Mouse (Mus musculus) heart, postnatal 10 days (tissue): ENCODE measurements around the gene Hcst. TPM values are rescaled to one million over a fixed set of nuclear protein-coding genes. Genes with fewer than 3 reads are reported as not detected.
A peak's percentile ranks its signal among the peaks of the same experiment; 100 is the strongest.

ENCODE experiments used
- DNase-seq, 2 experiments: peaks; one replicate each; pipeline ENCODE4 v3.0.0; 2021
- intact Hi-C: fragments of 180-260 bp; cut with DNase I; formaldehyde crosslinking; loops from one replicate; pipeline ENCODE4 v1.15.1; 2025
- total RNA-seq, 2 experiments: library from RNA; stranded (reverse); gene quantifications; 2 replicates each; pipeline ENCODE4 v1.2.3; 2021

The Hcst gene
- total RNA-seq, 2 experiments from 2014 or later = 0.92 to 1.8 TPM

DNA sequence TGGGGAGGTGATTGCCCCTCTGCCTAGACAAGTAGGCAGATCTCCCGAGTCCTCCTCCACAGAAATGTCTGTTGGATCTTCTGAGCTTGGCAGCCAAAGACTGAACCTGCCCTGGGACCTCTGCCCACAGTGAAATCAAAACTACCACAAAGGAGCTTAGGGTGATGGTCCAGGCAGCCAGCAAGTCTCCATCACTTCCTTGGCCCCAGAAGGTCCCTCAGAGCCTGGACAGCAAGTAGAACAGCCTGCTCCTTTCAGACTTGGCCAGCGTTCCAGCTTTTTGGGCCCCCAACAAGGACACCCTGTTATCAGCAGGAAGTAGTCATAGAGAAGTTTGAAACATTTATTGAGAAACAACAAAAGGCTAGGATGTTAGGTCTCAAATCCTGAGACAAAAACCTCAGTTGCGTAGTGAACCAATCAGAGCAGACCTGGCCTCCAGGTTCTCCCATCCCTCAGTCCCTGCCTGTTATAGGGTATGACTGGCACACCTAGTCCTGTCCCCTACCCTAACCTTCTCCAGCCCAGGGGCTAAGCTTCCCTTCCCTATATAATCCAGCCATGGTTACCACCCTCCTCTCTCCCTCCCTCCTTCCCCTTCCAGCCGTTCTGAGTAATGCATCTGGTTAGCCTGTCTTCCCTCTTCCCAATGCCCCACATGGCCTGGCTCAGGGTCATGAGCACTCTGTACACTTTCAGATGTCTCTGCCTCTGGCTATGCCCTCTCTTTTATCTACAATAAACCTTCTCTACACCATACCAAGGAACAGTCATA lies 26.7 kb downstream of the Hcst start:
- intact Hi-C loops = no loop called here
- DNase-seq = no peak

- intact Hi-C loops = no loop called here
- no peak for DNase-seq
These were observed 35.5 kb downstream of the Hcst start for GRCm38 (mm10) chr7:30384106-30384505.

GRCm38 (mm10) chr7:30380061-30380460 lies 39.6 kb downstream of the Hcst start:
- intact Hi-C loops = no loop called here
- DNase-seq = no peak

- DNase-seq = peak; percentile 94
- intact Hi-C loops = loop anchor here (1.0 to 5.0 kb wide), 4 partner anchors 59 to 239 kb away; partner anchors contain the start of genes Hspb6, Prodh2, Proser3 and Upk1a
These were observed 46.1 kb downstream of the Hcst start for GRCm38 (mm10) chr7:30373501-30373962.

Other genes with a start within 250 kb of the Hcst start
- 1,000 to 10,000 TPM; 1,192 to 1,277 TPM for gene Cox7a1, start 235.7 kb downstream of the Hcst start, total RNA-seq
- 100 to 1,000 TPM; 303 to 326 TPM for gene Capns1, start 221.0 kb downstream of the Hcst start, total RNA-seq
- gene Polr2i, start 187.9 kb downstream of the Hcst start, total RNA-seq = 10 to 100 TPM; 55.5 to 60.7 TPM
- gene Tbcb, start 187.6 kb downstream of the Hcst start, total RNA-seq = 10 to 100 TPM; 68.5 to 76.1 TPM
- gene Ovol3, start 184.1 kb downstream of the Hcst start, total RNA-seq = not detected
- gene Thap8, start 139.8 kb downstream of the Hcst start, total RNA-seq = under 1 TPM; 0.20 to 0.26 TPM
- gene Wdr62, start 139.4 kb downstream of the Hcst start, total RNA-seq = 1 to 10 TPM; 5.4 to 5.7 TPM
- 10 to 100 TPM; 14.0 TPM for gene Clip3, start 128.1 kb downstream of the Hcst start, total RNA-seq
- gene Alkbh6, start 111.1 kb downstream of the Hcst start, total RNA-seq = 10 to 100 TPM; 26.0 to 27.4 TPM
- under 1 TPM; 0.86 to 0.87 TPM for gene Syne4, start 105.0 kb downstream of the Hcst start, total RNA-seq
- gene E130208F15Rik, start 98.1 kb downstream of the Hcst start, total RNA-seq = 1 to 10 TPM in 1 of 2 experiments, under 1 TPM in 1; 0.87 to 1.0 TPM
- gene Sdhaf1, start 96.0 kb downstream of the Hcst start, total RNA-seq = 10 to 100 TPM; 15.1 to 15.8 TPM
- gene Lrfn3, start 57.1 kb downstream of the Hcst start, total RNA-seq = 1 to 10 TPM; 1.7 TPM
- 10 to 100 TPM; 12.9 to 16.5 TPM for gene Tyrobp, start 6.1 kb downstream of the Hcst start, total RNA-seq
- under 1 TPM; 0.29 to 0.45 TPM for gene Nfkbid, start 1.9 kb upstream of the Hcst start, total RNA-seq
- 1 to 10 TPM; 4.1 to 6.2 TPM for gene Aplp1, start 25.7 kb upstream of the Hcst start, total RNA-seq
- under 1 TPM; 0.07 to 0.17 TPM for gene Kirrel2, start 37.8 kb upstream of the Hcst start, total RNA-seq
- gene Nphs1, start 38.5 kb upstream of the Hcst start, total RNA-seq = not detected
- not detected for gene Prodh2, start 73.8 kb upstream of the Hcst start, total RNA-seq
- 1 to 10 TPM; 3.7 to 3.9 TPM for gene Arhgap33, start 115.2 kb upstream of the Hcst start, total RNA-seq
- 100 to 1,000 TPM; 391 to 393 TPM for gene Hspb6, start 132.3 kb upstream of the Hcst start, total RNA-seq
- gene Proser3, start 132.4 kb upstream of the Hcst start, total RNA-seq = 1 to 10 TPM; 2.7 to 4.8 TPM
- 10 to 100 TPM; 15.0 to 23.6 TPM for gene Lin37, start 140.0 kb upstream of the Hcst start, total RNA-seq
- gene U2af1l4, start 143.4 kb upstream of the Hcst start, total RNA-seq = 10 to 100 TPM; 67.4 to 78.2 TPM
- gene Gm49396, start 143.5 kb upstream of the Hcst start, total RNA-seq = 1 to 10 TPM; 1.7 to 1.8 TPM
- 10 to 100 TPM; 78.2 to 80.1 TPM for gene Psenen, start 143.8 kb upstream of the Hcst start, total RNA-seq
- gene Igflr1, start 145.6 kb upstream of the Hcst start, total RNA-seq = 1 to 10 TPM; 1.6 to 2.0 TPM
- gene Kmt2b, start 168.9 kb upstream of the Hcst start, total RNA-seq = 10 to 100 TPM; 25.8 to 30.2 TPM
- not detected for gene Zbtb32, start 179.1 kb upstream of the Hcst start, total RNA-seq
- under 1 TPM; 0.42 to 0.48 TPM for gene Upk1a, start 193.0 kb upstream of the Hcst start, total RNA-seq
- gene Cox6b1, start 206.3 kb upstream of the Hcst start, total RNA-seq = 1,000 to 10,000 TPM; 4,137 to 4,381 TPM
- not detected for gene Etv2, start 216.0 kb upstream of the Hcst start, total RNA-seq
- gene Rbm42, start 230.5 kb upstream of the Hcst start, total RNA-seq = 10 to 100 TPM; 58.8 to 60.3 TPM
- gene Haus5, start 245.1 kb upstream of the Hcst start, total RNA-seq = 1 to 10 TPM; 6.7 to 7.7 TPM